Mouse (Mus musculus) B cell, adult 2 months (primary cell): ENCODE data around the gene Rad51b.

Source experiments
- DNase-seq, 2 experiments: peaks; one replicate each; pipeline ENCODE4 v3.0.0; 2022

Gene Rad51b

GRCm38 (mm10) chr12:79745845-79746510 is 448.9 kb downstream of the Rad51b start:
- no peak for DNase-seq

DNA sequence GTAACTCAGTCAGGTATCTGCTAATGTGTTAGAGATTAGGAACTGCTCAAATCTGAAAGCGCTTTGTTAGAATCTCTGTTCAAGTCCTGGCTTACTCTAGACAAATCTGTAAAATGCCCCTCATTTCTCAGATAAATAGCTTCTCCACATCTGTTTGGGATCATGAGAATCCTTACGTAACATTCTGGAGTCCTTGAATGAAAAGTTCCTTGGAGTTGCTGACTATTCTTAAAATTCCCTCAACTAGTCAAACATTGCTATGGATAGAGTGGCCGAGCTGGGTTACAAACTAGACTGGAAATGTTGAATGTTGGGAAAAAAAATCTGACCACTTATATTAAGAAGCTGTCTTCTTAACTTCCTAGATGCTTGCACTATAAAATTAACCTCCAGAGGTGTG is 450.5 kb downstream of the Rad51b start:
- no peak for DNase-seq

DNA sequence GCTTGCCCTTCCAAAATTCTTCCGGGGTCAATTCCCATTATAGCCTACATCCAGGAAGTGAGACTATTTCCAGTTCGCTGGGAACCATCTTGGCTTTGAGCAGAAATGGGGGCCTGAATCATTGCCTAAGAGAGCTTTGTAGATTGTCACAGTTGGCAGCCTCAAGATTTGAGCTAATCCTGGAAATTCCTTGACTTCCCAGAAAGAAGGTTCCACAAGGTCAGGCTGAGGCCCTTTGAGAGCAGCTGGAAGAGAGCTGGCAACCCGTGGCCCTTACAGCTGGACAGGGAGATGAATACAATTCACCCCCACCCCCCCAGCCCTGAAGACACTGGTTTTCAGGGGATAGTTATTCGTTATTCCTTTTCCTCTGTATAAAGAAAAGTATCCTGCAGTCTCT is 451.8 kb downstream of the Rad51b start:
- no peak for DNase-seq

- peak; percentile 16 to 18 for DNase-seq
These were observed 453.4 kb downstream of the Rad51b start for GRCm38 (mm10) chr12:79750253-79751125.

- peak; percentile 71 to 72 for DNase-seq
These were observed 454.7 kb downstream of the Rad51b start for GRCm38 (mm10) chr12:79751781-79752180.

GRCm38 (mm10) chr12:79752189-79752588 is 455.1 kb downstream of the Rad51b start:
- DNase-seq = no peak

DNA sequence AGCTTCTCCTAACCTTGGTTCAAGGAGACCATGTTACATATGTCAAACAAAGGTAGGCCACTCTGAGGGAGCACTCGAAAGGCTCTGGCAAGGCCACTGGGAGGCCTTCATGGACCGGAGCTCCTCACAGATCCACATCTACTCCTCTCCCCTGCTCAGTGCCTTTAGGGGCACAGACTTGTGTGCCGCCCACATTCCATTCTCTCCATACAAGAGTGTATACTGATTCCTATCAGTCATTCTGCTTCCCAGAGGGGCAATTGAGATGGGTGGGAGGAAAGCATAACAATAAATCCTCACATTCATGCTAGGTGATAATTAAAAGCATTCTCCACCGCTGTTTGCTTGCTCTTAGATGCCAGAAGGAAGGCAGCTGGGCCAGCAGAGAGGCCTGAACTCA is 458.5 kb downstream of the Rad51b start:
- no peak for DNase-seq

GRCm38 (mm10) chr12:79756352-79756751 is 459.3 kb downstream of the Rad51b start:
- no peak for DNase-seq

DNA sequence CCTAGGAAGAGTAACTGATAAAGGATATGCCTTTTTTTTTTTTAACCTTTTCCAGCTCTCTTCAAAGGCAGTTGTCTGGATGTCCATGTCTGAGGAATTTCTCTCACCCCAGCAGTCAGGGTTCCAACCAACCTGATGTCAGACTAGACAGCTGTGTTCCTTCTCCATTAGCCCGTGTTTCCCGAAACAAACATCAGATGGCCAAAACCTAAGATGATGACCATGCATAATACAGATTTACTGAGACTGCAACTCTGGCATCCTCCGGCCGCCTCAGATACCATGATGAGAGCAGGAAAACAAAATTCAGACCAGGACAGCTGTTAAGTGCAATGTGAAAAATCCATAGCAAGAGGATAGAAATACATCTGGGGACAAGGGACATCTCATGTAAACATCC is 460.7 kb downstream of the Rad51b start:
- DNase-seq = no peak

DNA sequence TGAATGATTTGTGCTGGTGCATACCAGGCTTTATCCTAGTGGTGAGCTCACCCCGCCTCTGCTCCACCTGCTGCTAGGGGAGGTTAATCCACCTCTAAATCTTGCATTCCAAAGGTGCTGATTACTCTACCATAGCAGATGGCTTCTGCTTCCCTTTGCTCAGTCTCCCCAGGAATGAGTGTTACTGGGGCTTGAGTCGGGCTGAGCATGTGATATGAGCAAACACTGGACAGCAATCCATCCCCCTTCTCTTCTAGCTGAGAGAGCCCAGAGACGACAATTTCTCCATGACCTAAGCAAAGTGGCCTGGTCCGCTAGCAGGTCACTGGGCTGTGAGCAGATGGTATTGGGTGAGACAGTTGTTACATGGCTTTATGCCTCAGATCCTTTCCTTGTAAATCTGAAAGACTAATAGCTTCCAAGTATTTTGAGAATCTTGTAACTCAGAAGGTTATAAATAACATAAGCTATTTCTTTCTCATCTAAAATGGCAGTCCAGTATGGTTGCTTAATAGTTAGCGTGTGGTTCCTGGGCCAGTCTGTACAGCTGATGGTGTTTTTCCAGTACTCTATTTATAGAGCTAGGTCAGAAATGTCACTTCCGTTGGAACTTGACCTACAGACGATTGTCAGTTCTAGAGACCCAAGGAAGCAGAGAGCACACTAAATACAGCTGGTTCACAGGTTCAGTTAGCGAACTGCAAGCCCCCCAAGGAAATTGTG is 462.3 kb downstream of the Rad51b start:
- DNase-seq = peak in 1 of 2 experiments; percentile 13

DNA sequence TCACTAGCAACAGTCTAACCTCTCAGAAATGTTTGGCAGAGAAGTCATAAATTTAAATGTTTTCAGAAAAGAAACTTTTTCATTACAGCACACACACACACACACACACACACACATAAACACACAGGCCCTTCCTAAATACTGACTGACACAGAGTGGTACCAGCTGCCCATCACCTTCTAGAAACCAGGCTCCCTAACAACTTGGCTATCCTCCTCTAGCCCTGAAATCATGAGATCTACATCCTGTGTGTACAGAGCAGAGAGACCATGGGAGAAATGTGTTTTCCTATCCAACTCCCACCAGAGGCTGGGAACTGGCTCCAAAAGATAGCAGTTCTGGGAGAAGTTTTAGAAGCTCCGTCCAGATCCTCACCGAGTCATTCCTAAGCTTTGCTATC is 464.1 kb downstream of the Rad51b start:
- no peak for DNase-seq

DNA sequence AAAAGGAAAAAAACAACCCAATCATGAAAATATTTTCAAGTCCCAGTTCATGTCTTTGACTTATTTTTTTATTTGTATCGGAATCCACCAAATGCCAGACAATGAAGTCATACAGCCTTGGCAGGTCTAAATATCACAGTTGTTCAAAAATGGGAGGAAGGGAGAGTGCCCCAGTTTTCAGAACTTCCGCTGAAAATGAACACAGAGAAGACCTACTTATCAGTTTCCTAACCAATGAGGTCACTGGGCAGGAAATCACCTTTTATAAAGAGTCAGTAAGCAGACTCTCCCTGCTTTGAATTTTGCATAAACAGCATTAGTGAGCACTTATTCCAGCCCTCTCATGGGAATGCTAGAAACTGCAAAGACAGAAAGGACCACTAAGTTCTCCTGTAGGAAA is 465.0 kb downstream of the Rad51b start:
- DNase-seq = no peak

GRCm38 (mm10) chr12:79762570-79763275 is 465.6 kb downstream of the Rad51b start:
- no peak for DNase-seq

DNA sequence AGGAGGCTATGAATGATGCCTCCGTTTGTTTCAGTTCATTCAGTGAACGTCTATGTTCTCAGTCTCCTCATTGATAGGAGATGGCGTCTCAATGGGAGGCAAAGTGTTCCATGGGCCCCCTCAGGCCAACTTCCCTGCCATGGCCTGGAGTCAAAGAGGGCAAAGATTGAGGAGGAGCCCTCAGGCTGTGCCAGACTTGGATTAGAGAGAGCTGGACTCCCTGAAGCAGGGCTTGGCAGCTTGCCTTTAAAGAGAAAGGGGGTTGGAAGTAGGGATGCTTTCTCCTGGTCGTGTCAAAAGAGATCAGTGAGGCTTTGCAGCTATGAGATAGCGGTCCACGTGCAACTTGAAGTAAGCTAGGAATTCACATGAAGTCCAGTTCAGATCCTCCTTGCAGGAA is 469.0 kb downstream of the Rad51b start:
- no peak for DNase-seq

DNA sequence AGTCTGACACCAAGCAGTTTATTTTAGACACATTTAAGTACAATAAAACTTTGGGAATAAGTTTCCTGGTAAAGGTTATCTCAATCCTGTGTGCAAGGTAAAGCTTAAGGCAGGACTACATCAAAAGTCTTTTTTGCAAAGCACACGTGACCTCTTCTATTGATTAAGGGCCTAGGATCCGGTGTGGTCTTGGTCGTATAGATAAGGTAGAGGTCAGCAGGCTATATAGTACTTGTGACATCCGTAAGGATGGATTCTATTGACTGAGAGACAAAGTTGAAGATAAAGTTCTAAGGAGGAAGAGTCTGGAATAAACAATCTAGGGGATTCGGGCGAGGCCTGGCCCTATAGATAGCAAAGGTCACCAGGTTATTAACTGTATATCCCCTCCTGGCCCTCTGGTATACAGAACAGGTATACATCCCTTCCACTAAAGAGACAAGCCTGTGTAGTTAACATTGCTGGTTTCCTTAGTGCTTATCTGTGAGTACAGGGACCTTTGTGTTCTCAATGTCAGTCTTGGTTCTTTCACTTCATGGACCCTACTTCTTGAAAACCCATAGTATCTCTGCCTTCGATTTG is 471.8 kb downstream of the Rad51b start:
- DNase-seq = no peak

GRCm38 (mm10) chr12:79769763-79770162 is 472.7 kb downstream of the Rad51b start:
- DNase-seq = no peak

GRCm38 (mm10) chr12:79771194-79771593 is 474.1 kb downstream of the Rad51b start:
- DNase-seq = no peak

- no peak for DNase-seq
These were observed 474.7 kb downstream of the Rad51b start for GRCm38 (mm10) chr12:79771741-79772140.

DNA sequence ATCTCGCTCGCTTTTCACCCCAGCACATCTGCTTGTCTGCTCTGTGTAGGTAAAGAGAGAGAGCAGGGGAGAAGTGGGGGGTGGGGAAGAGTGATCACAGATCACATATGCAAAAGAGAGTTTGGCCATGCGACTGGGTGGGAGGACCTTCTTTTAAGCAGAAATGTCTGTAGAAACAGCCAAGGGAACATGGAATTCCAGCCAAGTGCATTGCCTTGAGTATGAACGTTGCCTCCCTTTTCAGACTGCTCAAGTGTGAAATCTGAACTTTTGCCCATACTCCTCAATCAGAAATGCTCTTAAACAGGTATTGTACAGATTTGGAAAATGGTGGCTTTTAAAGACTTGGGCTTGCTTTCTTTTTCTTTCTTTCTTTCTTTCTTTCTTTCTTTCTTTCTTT is 476.2 kb downstream of the Rad51b start:
- no peak for DNase-seq

GRCm38 (mm10) chr12:79774571-79774970 is 477.5 kb downstream of the Rad51b start:
- DNase-seq = no peak

- no peak for DNase-seq
These were observed 479.7 kb downstream of the Rad51b start for GRCm38 (mm10) chr12:79776828-79777227.

DNA sequence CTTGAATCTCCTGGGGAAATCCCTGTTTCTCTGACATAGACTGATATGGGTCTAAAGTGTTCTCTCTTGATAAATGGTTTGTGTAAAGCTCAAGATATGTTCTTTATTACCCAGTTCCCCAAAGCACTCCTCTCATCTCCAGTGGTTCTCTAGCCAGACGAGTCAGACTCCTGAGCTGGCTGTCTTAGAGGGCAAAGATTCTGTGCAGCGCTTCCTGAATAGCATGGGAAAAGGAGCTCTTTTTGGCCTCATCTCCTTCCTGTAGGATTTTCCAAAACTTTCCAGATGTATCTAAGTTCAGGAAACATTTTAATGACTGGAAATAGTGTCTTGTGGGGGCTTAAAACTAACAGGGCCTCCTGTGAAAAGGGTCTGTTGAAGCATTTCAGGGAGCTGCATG is 483.7 kb downstream of the Rad51b start:
- no peak for DNase-seq

GRCm38 (mm10) chr12:79781788-79782187 is 484.7 kb downstream of the Rad51b start:
- DNase-seq = peak in 1 of 2 experiments; percentile 21
